Mouse (Mus musculus) ES-Bruce4 (cell line): ENCODE measurements around the gene Suclg1. TPM values are rescaled to one million over a fixed set of nuclear protein-coding genes. Genes with fewer than 3 reads are reported as not detected.

Experiments
- H3K27ac ChIP-seq: 2 replicates; pipeline ENCODE4 v1.5.1; 2012; ENCODE audit warnings: low read length, inconsistent platforms; ENCODE audit not compliant: insufficient read depth
- H3K27me3 ChIP-seq: 2 replicates; pipeline ENCODE4 v1.6.1; 2012; ENCODE audit warnings: mild to moderate bottlenecking, low read length, inconsistent platforms; ENCODE audit not compliant: control insufficient read depth, poor library complexity, insufficient read depth, severe bottlenecking
- H3K36me3 ChIP-seq: 2 replicates; pipeline ENCODE4 v1.6.1; 2012; ENCODE audit warnings: inconsistent platforms, mild to moderate bottlenecking, low read length, moderate library complexity; ENCODE audit not compliant: control insufficient read depth, poor library complexity, insufficient read depth, severe bottlenecking
- H3K4me1 ChIP-seq: one replicate; pipeline ENCODE4 v1.8.1; 2011; ENCODE audit warnings: low read length; ENCODE audit not compliant: control insufficient read depth, insufficient read depth
- H3K4me3 ChIP-seq: 2 replicates; pipeline ENCODE4 v1.5.1; 2011; ENCODE audit warnings: low read depth, mild to moderate bottlenecking, low read length
- H3K9ac ChIP-seq: 2 replicates; pipeline ENCODE4 v1.6.1; 2012; ENCODE audit warnings: low read depth, mild to moderate bottlenecking, inconsistent platforms; ENCODE audit not compliant: poor library complexity, severe bottlenecking
- H3K9me3 ChIP-seq: replicated peaks from 2 replicates; pipeline ENCODE4 v1.6.1; 2012; ENCODE audit warnings: mild to moderate bottlenecking, low read length, inconsistent platforms; ENCODE audit not compliant: control insufficient read depth, poor library complexity, insufficient read depth, severe bottlenecking
- CTCF ChIP-seq: IDR thresholded peaks from one replicate; pipeline ENCODE4 v1.8.1; 2011; ENCODE audit warnings: low read depth, low read length
- EP300 ChIP-seq: IDR thresholded peaks from 2 replicates; pipeline ENCODE4 v1.6.1; 2011; ENCODE audit warnings: low read depth, low read length; ENCODE audit not compliant: insufficient read depth
- POLR2A ChIP-seq: IDR thresholded peaks from one replicate; pipeline ENCODE4 v1.8.1; 2011; ENCODE audit warnings: low read length; ENCODE audit not compliant: insufficient read depth
- polyA plus RNA-seq: library from polyadenylated mRNA; stranded (reverse); fragments of >200 nt; gene quantifications from 2 replicates; pipeline ENCODE4 v1.2.4, GENCODE M21; 2011; ENCODE audit warnings: low read depth; ENCODE audit not compliant: missing spikeins, insufficient read depth, insufficient read length

Suclg1 gene
- polyA plus RNA-seq, 1 experiment, result 131 TPM

- Histone ChIP-seq H3K4me1 (no peaks in the 10 kb centered on the region), H3K27ac (no peak overlapping the region), H3K9me3 (peaks cover 12% of the 10 kb centered on the region), H3K9ac (no peak overlapping the region), H3K4me3 (no peak overlapping the region), H3K36me3 (no peaks in the 10 kb centered on the region), H3K27me3 (no peaks in the 10 kb centered on the region)
- TF ChIP-seq CTCF (no peak), POLR2A (no peak), EP300 (no peak)
These were observed 19.8 kb upstream of the Suclg1 start for GRCm38 (mm10) chr6:73228408-73228807.

- no peak overlapping the region for H3K27ac ChIP-seq
- H3K4me1 ChIP-seq, result no peaks in the 10 kb centered on the region
- TF ChIP-seq EP300, result no peak
- no peak for TF ChIP-seq POLR2A
- no peak for TF ChIP-seq CTCF
- H3K9me3 ChIP-seq, result peaks cover 12% of the 10 kb centered on the region
- no peaks in the 10 kb centered on the region for H3K27me3 ChIP-seq
- no peaks in the 10 kb centered on the region for H3K36me3 ChIP-seq
- no peak overlapping the region for H3K9ac ChIP-seq
- no peak overlapping the region for H3K4me3 ChIP-seq
These were observed 19.3 kb upstream of the Suclg1 start for GRCm38 (mm10) chr6:73228881-73229280.

GRCm38 (mm10) chr6:73232152-73232584 lies 16.0 kb upstream of the Suclg1 start:
- no peak overlapping the region for H3K9ac ChIP-seq
- H3K27ac ChIP-seq, result peak overlapping the region; percentile 19
- no peak overlapping the region for H3K4me3 ChIP-seq
- TF ChIP-seq EP300 (peak; percentile 76; the same call in 1 of the 2 replicates), POLR2A (no peak)
- H3K27me3 ChIP-seq, result no peaks in the 10 kb centered on the region
- H3K36me3 ChIP-seq, result no peaks in the 10 kb centered on the region
- no peaks in the 10 kb centered on the region for H3K4me1 ChIP-seq
- H3K9me3 ChIP-seq, result peaks cover 18% of the 10 kb centered on the region

GRCm38 (mm10) chr6:73233202-73233726 lies 14.9 kb upstream of the Suclg1 start:
- TF ChIP-seq EP300, result no peak
- peak; percentile 9 for TF ChIP-seq CTCF
- H3K36me3 ChIP-seq, result no peaks in the 10 kb centered on the region
- H3K9me3 ChIP-seq, result peaks cover 25% of the 10 kb centered on the region
- H3K4me3 ChIP-seq, result no peak overlapping the region
- H3K4me1 ChIP-seq, result no peaks in the 10 kb centered on the region
- H3K27ac ChIP-seq, result peak overlapping the region; percentile 47
- H3K27me3 ChIP-seq, result no peaks in the 10 kb centered on the region
- no peak overlapping the region for H3K9ac ChIP-seq

- TF ChIP-seq EP300 (no peak), POLR2A (no peak), CTCF (no peak)
- Histone ChIP-seq H3K9me3 (peaks cover 22% of the 10 kb centered on the region), H3K9ac (no peak overlapping the region), H3K36me3 (no peaks in the 10 kb centered on the region), H3K4me1 (no peaks in the 10 kb centered on the region), H3K27me3 (no peaks in the 10 kb centered on the region), H3K4me3 (no peak overlapping the region), H3K27ac (no peak overlapping the region)
These were observed 13.8 kb upstream of the Suclg1 start for GRCm38 (mm10) chr6:73234302-73234900.

- H3K27ac ChIP-seq, result no peak overlapping the region
- no peaks in the 10 kb centered on the region for H3K36me3 ChIP-seq
- H3K9me3 ChIP-seq, result peaks cover 14% of the 10 kb centered on the region; the same call in 1 of the 2 replicates
- H3K9ac ChIP-seq, result no peak overlapping the region
- no peaks in the 10 kb centered on the region for H3K4me1 ChIP-seq
- H3K4me3 ChIP-seq, result no peak overlapping the region
- no peaks in the 10 kb centered on the region for H3K27me3 ChIP-seq
- TF ChIP-seq POLR2A (no peak), EP300 (no peak), CTCF (no peak)
These were observed 12.5 kb upstream of the Suclg1 start for GRCm38 (mm10) chr6:73235650-73236049.
